Mouse (Mus musculus) liver, embryonic 14.5 days (tissue): ENCODE data around the gene Pnpla8. TPM values are rescaled to one million over a fixed set of nuclear protein-coding genes. Genes with fewer than 3 reads are reported as not detected.

Experiments
- ATAC-seq: fragments of 200-750 bp; cut with Nextera tagmentation; 2 replicates; pipeline ENCODE4 v1.8.0; 2017; ENCODE audit warnings: moderate number of reproducible peaks, mild to moderate bottlenecking, moderate library complexity; ENCODE audit not compliant: insufficient read depth
- DNase-seq, 3 experiments: peaks; one replicate each; pipeline ENCODE4 v3.0.0-alpha.2; 2012 to 2013; ENCODE audit warnings: low read depth in 3 of 3, low spot score in 3 of 3
- H3K27ac ChIP-seq: fragments of 300-500 bp; sonication (generic); 2 replicates; pipeline ENCODE4 v1.5.1; 2014; ENCODE audit warnings: moderate library complexity, mild to moderate bottlenecking, control low read depth, inconsistent platforms
- H3K27me3 ChIP-seq: fragments of 300-500 bp; sonication (generic); 2 replicates; pipeline ENCODE4 v1.6.1; 2014; ENCODE audit warnings: mild to moderate bottlenecking, low read length, moderate library complexity; ENCODE audit not compliant: control insufficient read depth, insufficient read depth
- H3K36me3 ChIP-seq: fragments of 300-500 bp; sonication (generic); replicated peaks from 2 replicates; pipeline ENCODE4 v1.6.1; 2014; ENCODE audit warnings: low read depth; ENCODE audit not compliant: control insufficient read depth, insufficient read depth
- H3K4me1 ChIP-seq, 2 experiments: fragments of 200-500 bp in 1 of 2; fragments of 300-500 bp in 1 of 2; sonication (generic) in 1 of 2; replicated peaks; 2 replicates each; pipeline ENCODE4 v1.6.1; 2012 to 2014; ENCODE audit warnings: antibody characterized with exemption in 1 of 2, inconsistent platforms in 1 of 2, low read length in 1 of 2; ENCODE audit not compliant: control insufficient read depth in 2 of 2, insufficient read depth in 2 of 2
- H3K4me2 ChIP-seq: fragments of 300-500 bp; sonication (generic); 2 replicates; pipeline ENCODE4 v1.6.1; 2014; ENCODE audit warnings: low read depth, mild to moderate bottlenecking, control low read depth, moderate library complexity
- H3K4me3 ChIP-seq, 2 experiments: fragments of 200-500 bp in 1 of 2; fragments of 300-500 bp in 1 of 2; sonication (generic) in 1 of 2; 2 replicates each; pipeline ENCODE4 v1.5.1; 2012 to 2014; ENCODE audit warnings: low read depth in 2 of 2, low read length in 2 of 2, mild to moderate bottlenecking in 2 of 2, control low read depth in 1 of 2, inconsistent platforms in 1 of 2, moderate library complexity in 1 of 2; ENCODE audit not compliant: insufficient read depth in 1 of 2
- H3K9ac ChIP-seq: fragments of 300-500 bp; sonication (generic); replicated peaks from 2 replicates; pipeline ENCODE4 v1.6.1; 2014; ENCODE audit warnings: mild to moderate bottlenecking, control low read depth, moderate library complexity
- H3K9me3 ChIP-seq: fragments of 300-500 bp; sonication (generic); 2 replicates; pipeline ENCODE4 v1.6.1; 2016; ENCODE audit warnings: low read length, mixed read lengths; ENCODE audit not compliant: control insufficient read depth
- CTCF ChIP-seq: IDR thresholded peaks from 2 replicates; pipeline ENCODE4 v1.5.1; 2016; ENCODE audit warnings: antibody characterized with exemption, low read depth, control low read depth
- EP300 ChIP-seq: IDR thresholded peaks from 2 replicates; pipeline ENCODE4 v1.6.1; 2016; ENCODE audit warnings: antibody characterized with exemption, low read depth
- WGBS: fragments of 180-500 bp; shearing (Covaris S2); extraction: QIAGEN DNeasy Blood & Tissue Kit; methylation state at CpG from one replicate; pipeline ENCODE4 v1.1.7; 2014; ENCODE audit not compliant: insufficient replicate concordance; 5-methylcytosine and 5-hydroxymethylcytosine counted together
- polyA plus RNA-seq, 2 experiments: library from polyadenylated mRNA; depleted of rRNA in 1 of 2; stranded (reverse) in 1 of 2; unstranded in 1 of 2; fragments of >200 nt; fragmentation: Nextera tagmentation in 1 of 2; extraction: Ambion mirVana in 1 of 2; gene quantifications; 2 replicates each; pipeline versions ENCODE4 v1.2.1 to v1.2.3; 2012 to 2014

Gene Pnpla8
- polyA plus RNA-seq, 2 experiments, result 8.8 to 21.4 TPM

DNA sequence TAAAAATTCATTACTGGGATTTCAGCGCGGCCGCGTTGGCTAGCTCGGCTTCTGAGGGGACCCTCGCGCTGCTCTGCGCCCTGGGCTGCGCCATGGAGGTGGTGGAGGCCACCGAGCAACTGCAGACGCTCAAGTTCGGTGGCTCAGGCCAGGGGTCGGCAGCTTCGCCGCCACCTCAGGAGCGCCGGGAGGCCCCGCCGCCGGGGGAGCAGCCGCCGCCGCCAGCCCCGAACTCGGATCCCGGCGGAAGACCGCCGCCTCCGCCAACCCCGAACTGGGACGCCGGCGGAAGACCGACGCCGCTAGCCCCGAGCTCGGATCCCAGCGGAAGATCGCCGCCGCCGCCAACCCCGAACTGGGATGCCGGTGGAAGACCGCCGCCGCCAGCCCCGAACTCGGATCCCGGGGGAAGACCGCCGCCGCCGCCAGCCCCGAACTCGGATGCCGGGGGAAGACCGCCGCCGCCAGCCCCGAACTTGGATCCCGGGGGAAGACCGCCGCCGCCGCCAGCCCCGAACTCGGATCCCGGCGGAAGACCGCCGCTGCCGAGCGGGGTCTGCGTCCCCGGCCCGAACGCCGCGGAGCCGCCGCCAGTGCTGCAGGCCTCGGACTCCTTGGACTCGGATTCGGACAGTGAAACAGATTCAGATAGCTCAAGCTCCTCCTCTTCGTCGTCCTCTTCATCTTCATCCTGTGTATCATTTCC is 634 bp downstream of the Pnpla8 start:
- no peak for ATAC-seq
- H3K9me3 ChIP-seq, result no peaks in the 10 kb centered on the region
- H3K27me3 ChIP-seq, result peaks cover 17% of the 10 kb centered on the region
- DNase-seq, result no peak
- H3K4me1 ChIP-seq, result no peaks in the 10 kb centered on the region
- no peaks in the 10 kb centered on the region for H3K36me3 ChIP-seq
- peak overlapping the region; percentile 62 for H3K4me2 ChIP-seq
- H3K4me3 ChIP-seq, result peak overlapping the region; percentile 24 to 53; a peak in 3 of 4 replicates
- H3K9ac ChIP-seq, result peak overlapping the region; percentile 27; the same call in 1 of the 2 replicates
- no peak overlapping the region for H3K27ac ChIP-seq
- TF ChIP-seq EP300 (no peak), CTCF (no peak)
- WGBS, result 2% methylated on average over 89 of the region's 89 CpGs

DNA sequence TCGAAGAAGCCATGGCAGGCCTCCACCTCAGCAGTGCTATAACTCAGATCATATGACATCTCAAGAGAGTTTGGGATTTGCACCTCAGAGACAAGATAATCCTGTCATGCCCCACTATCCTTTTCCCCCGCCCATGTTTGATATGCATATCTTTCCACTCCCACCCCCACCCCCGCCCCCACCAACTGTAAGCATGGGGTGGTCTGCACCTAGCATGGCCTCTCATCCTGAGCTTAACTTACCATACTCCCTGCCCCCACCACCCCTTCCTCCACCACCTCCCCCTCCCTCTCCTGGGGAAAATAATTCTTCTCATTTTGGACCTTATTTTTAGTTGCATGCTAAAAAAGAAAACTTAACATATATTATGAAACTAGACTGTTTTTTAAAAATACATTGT is 1.9 kb downstream of the Pnpla8 start:
- DNase-seq, result no peak

GRCm38 (mm10) chr12:44224650-44225049 is 3.5 kb downstream of the Pnpla8 start:
- no peak overlapping the region for H3K9ac ChIP-seq
- no peak overlapping the region for H3K4me2 ChIP-seq
- WGBS, result 28% methylated on average over 3 of the region's 3 CpGs
- no peaks in the 10 kb centered on the region for H3K9me3 ChIP-seq
- ATAC-seq (no peak), DNase-seq (no peak)
- H3K4me3 ChIP-seq, result no peak overlapping the region
- TF ChIP-seq EP300, result no peak
- TF ChIP-seq CTCF, result no peak
- no peaks in the 10 kb centered on the region for H3K36me3 ChIP-seq
- no peaks in the 10 kb centered on the region for H3K4me1 ChIP-seq
- no peak overlapping the region for H3K27ac ChIP-seq
- H3K27me3 ChIP-seq, result peaks cover 17% of the 10 kb centered on the region

More for the DNA sequence above, 1.9 kb downstream of the Pnpla8 start:
- Histone ChIP-seq H3K4me2 (no peak overlapping the region), H3K4me1 (no peaks in the 10 kb centered on the region), H3K4me3 (no peak overlapping the region), H3K9me3 (no peaks in the 10 kb centered on the region), H3K9ac (no peak overlapping the region), H3K27me3 (peaks cover 17% of the 10 kb centered on the region), H3K27ac (no peak overlapping the region), H3K36me3 (no peaks in the 10 kb centered on the region)
- TF ChIP-seq EP300 (no peak), CTCF (no peak)
- no peak for ATAC-seq
- 50% methylated on average over 3 of the region's 3 CpGs for WGBS

DNA sequence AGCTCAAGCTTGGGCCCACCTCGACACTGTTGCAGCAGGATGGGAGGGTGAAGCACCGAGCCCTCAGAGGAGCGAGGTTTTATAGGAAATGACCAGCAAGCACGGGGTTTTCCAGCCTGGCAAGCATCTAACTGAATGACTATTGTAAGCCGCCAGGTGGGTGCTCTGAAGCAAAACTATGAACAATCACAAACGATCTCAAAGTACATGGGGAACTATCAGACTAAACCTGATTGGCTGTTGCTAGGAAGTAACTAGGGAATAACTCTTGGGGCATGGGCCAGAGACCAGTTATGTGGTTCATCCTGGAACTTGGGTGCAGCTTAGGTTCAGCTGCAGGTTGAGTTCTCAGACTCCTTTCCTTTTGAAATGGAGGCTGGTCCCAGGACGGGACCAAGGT is 19.9 kb downstream of the Pnpla8 start:
- Histone ChIP-seq H3K4me2 (no peak overlapping the region), H3K27me3 (no peaks in the 10 kb centered on the region), H3K27ac (no peak overlapping the region), H3K4me3 (no peak overlapping the region), H3K36me3 (no peaks in the 10 kb centered on the region), H3K9me3 (no peaks in the 10 kb centered on the region), H3K4me1 (no peaks in the 10 kb centered on the region), H3K9ac (no peak overlapping the region)
- no peak for TF ChIP-seq CTCF
- ATAC-seq, result no peak
- 59% methylated on average over 7 of the region's 7 CpGs for WGBS
- DNase-seq, result no peak

DNA sequence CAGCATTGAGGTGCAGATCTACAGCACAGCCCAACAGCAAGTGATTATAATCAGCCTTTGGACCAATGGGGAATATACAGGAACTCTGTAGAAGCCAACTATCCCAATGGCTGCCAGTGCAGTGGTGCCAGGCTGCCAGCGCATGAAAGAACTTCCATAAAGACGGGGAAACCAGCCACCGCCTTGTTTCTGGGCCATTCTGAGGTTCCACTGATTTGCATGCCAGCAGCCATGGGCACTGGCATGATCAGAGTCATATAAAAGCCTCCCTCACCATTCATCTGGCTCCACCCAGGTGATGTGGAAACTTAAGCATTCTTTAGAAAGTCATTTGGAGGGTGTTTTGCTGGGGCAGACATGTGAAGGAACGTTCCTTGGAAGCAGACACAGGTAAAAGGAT is 21.2 kb downstream of the Pnpla8 start:
- ATAC-seq (no peak), DNase-seq (no peak)
- H3K9me3 ChIP-seq, result no peaks in the 10 kb centered on the region
- WGBS, result 67% methylated on average over 4 of the region's 4 CpGs
- no peak overlapping the region for H3K9ac ChIP-seq
- no peak for TF ChIP-seq CTCF
- no peak for TF ChIP-seq EP300
- H3K27me3 ChIP-seq, result no peaks in the 10 kb centered on the region
- no peak overlapping the region for H3K27ac ChIP-seq
- no peaks in the 10 kb centered on the region for H3K4me1 ChIP-seq
- H3K4me3 ChIP-seq, result no peak overlapping the region
- no peaks in the 10 kb centered on the region for H3K36me3 ChIP-seq
- H3K4me2 ChIP-seq, result no peak overlapping the region
